Mouse (Mus musculus) ES-Bruce4 (cell line): ENCODE measurements around the gene Foxp2. TPM values are rescaled to one million over a fixed set of nuclear protein-coding genes. Genes with fewer than 3 reads are reported as not detected.

Experiments used
- H3K27ac ChIP-seq: 2 replicates; pipeline ENCODE4 v1.5.1; 2012; ENCODE audit warnings: low read length, inconsistent platforms; ENCODE audit not compliant: insufficient read depth
- H3K27me3 ChIP-seq: 2 replicates; pipeline ENCODE4 v1.6.1; 2012; ENCODE audit warnings: mild to moderate bottlenecking, low read length, inconsistent platforms; ENCODE audit not compliant: control insufficient read depth, poor library complexity, insufficient read depth, severe bottlenecking
- H3K36me3 ChIP-seq: 2 replicates; pipeline ENCODE4 v1.6.1; 2012; ENCODE audit warnings: inconsistent platforms, mild to moderate bottlenecking, low read length, moderate library complexity; ENCODE audit not compliant: control insufficient read depth, poor library complexity, insufficient read depth, severe bottlenecking
- H3K4me1 ChIP-seq: one replicate; pipeline ENCODE4 v1.8.1; 2011; ENCODE audit warnings: low read length; ENCODE audit not compliant: control insufficient read depth, insufficient read depth
- H3K4me3 ChIP-seq: 2 replicates; pipeline ENCODE4 v1.5.1; 2011; ENCODE audit warnings: low read depth, mild to moderate bottlenecking, low read length
- H3K9ac ChIP-seq: 2 replicates; pipeline ENCODE4 v1.6.1; 2012; ENCODE audit warnings: low read depth, mild to moderate bottlenecking, inconsistent platforms; ENCODE audit not compliant: poor library complexity, severe bottlenecking
- H3K9me3 ChIP-seq: replicated peaks from 2 replicates; pipeline ENCODE4 v1.6.1; 2012; ENCODE audit warnings: mild to moderate bottlenecking, low read length, inconsistent platforms; ENCODE audit not compliant: control insufficient read depth, poor library complexity, insufficient read depth, severe bottlenecking
- CTCF ChIP-seq: IDR thresholded peaks from one replicate; pipeline ENCODE4 v1.8.1; 2011; ENCODE audit warnings: low read depth, low read length
- EP300 ChIP-seq: IDR thresholded peaks from 2 replicates; pipeline ENCODE4 v1.6.1; 2011; ENCODE audit warnings: low read depth, low read length; ENCODE audit not compliant: insufficient read depth
- POLR2A ChIP-seq: IDR thresholded peaks from one replicate; pipeline ENCODE4 v1.8.1; 2011; ENCODE audit warnings: low read length; ENCODE audit not compliant: insufficient read depth
- polyA plus RNA-seq: library from polyadenylated mRNA; stranded (reverse); fragments of >200 nt; gene quantifications from 2 replicates; pipeline ENCODE4 v1.2.4, GENCODE M21; 2011; ENCODE audit warnings: low read depth; ENCODE audit not compliant: missing spikeins, insufficient read depth, insufficient read length

Foxp2 gene
- polyA plus RNA-seq, 1 experiment: 1.3 TPM

DNA sequence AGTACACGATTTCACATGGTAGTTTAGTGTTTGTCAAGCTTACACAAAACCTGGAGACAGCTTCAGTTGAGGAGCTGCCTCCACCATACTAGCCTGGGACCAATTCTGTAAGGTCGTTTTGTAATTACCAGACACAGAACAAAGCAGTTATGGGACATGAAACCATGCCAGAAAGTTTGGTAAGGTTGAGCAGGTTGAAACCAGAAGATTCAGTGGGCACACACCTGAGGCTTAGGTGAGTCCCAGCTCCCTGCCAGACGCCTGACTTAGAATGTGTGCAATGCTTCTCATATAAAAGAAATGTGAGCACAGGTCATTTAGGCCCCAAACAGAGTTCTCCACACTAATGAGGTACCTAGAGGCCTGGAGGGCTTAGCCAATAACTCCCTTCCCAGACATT lies 564.3 kb downstream of the Foxp2 start:
- TF ChIP-seq CTCF: no peak
- no peak for TF ChIP-seq EP300
- TF ChIP-seq POLR2A: no peak
- Histone ChIP-seq H3K27me3 (no peaks in the 10 kb centered on the region), H3K9me3 (no peaks in the 10 kb centered on the region), H3K9ac (no peak overlapping the region), H3K4me3 (no peak overlapping the region), H3K27ac (no peak overlapping the region), H3K4me1 (no peaks in the 10 kb centered on the region), H3K36me3 (no peaks in the 10 kb centered on the region)

DNA sequence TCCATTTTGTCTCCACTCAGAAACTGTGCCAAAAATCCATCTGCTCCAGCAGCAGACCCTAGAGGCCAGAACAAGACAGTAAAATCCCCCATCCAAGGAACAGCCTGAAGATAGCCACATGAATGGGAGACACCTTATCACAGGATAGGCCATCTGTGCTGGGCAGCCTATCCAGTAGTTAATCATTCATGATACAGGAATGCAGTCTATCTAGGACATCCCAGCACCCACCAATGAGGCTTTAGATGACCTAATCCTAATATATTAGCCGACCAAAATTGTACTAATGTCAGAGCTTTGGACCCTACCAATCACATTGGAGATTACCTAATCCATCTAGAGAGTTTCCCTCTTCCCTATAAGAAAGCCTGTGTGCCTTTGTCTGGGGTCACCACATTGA lies 565.5 kb downstream of the Foxp2 start:
- Histone ChIP-seq H3K4me3 (no peak overlapping the region), H3K27me3 (no peaks in the 10 kb centered on the region), H3K27ac (no peak overlapping the region), H3K4me1 (no peaks in the 10 kb centered on the region), H3K9ac (no peak overlapping the region), H3K9me3 (no peaks in the 10 kb centered on the region), H3K36me3 (no peaks in the 10 kb centered on the region)
- TF ChIP-seq POLR2A: no peak

DNA sequence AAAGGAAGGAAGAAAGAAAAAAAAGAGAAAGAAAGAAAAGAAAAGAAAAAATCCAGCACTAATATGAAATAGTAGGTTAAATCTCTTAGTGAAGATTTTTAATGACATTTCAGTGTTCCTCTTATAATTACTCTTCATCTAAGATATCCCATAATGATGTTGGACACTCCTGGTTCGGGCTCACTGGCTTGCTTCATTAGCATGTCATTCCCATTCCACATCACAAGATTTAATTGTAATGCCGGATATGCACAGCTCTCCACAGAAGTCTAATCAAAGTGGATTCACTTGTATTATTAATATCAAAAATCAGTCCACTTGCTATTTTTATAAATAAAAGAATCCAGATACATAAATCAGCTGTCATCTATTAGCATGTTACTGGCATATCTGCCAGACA lies 585.8 kb downstream of the Foxp2 start:
- Histone ChIP-seq H3K4me3 (no peak overlapping the region), H3K27me3 (no peaks in the 10 kb centered on the region), H3K9ac (no peak overlapping the region), H3K4me1 (no peaks in the 10 kb centered on the region), H3K9me3 (no peaks in the 10 kb centered on the region), H3K36me3 (no peaks in the 10 kb centered on the region), H3K27ac (no peak overlapping the region)
- TF ChIP-seq POLR2A (no peak), EP300 (no peak), CTCF (no peak)

Other genes starting within 250 kb of the Foxp2 start
- gene Ppp1r3a, start 146.1 kb upstream of the Foxp2 start, polyA plus RNA-seq: not detected in 2 replicates